Mouse (Mus musculus) liver, embryonic 14.5 days (tissue): ENCODE data around the gene Smoc2. TPM values are rescaled to one million over a fixed set of nuclear protein-coding genes. Genes with fewer than 3 reads are reported as not detected.

Experiments used
- ATAC-seq: fragments of 200-750 bp; cut with Nextera tagmentation; 2 replicates; pipeline ENCODE4 v1.8.0; 2017; ENCODE audit warnings: moderate number of reproducible peaks, mild to moderate bottlenecking, moderate library complexity; ENCODE audit not compliant: insufficient read depth
- DNase-seq, 3 experiments: peaks; one replicate each; pipeline ENCODE4 v3.0.0-alpha.2; 2012 to 2013; ENCODE audit warnings: low read depth in 3 of 3, low spot score in 3 of 3
- H3K27ac ChIP-seq: fragments of 300-500 bp; sonication (generic); 2 replicates; pipeline ENCODE4 v1.5.1; 2014; ENCODE audit warnings: moderate library complexity, mild to moderate bottlenecking, control low read depth, inconsistent platforms
- H3K27me3 ChIP-seq: fragments of 300-500 bp; sonication (generic); 2 replicates; pipeline ENCODE4 v1.6.1; 2014; ENCODE audit warnings: mild to moderate bottlenecking, low read length, moderate library complexity; ENCODE audit not compliant: control insufficient read depth, insufficient read depth
- H3K36me3 ChIP-seq: fragments of 300-500 bp; sonication (generic); replicated peaks from 2 replicates; pipeline ENCODE4 v1.6.1; 2014; ENCODE audit warnings: low read depth; ENCODE audit not compliant: control insufficient read depth, insufficient read depth
- H3K4me1 ChIP-seq, 2 experiments: fragments of 200-500 bp in 1 of 2; fragments of 300-500 bp in 1 of 2; sonication (generic) in 1 of 2; replicated peaks; 2 replicates each; pipeline ENCODE4 v1.6.1; 2012 to 2014; ENCODE audit warnings: antibody characterized with exemption in 1 of 2, inconsistent platforms in 1 of 2, low read length in 1 of 2; ENCODE audit not compliant: control insufficient read depth in 2 of 2, insufficient read depth in 2 of 2
- H3K4me2 ChIP-seq: fragments of 300-500 bp; sonication (generic); 2 replicates; pipeline ENCODE4 v1.6.1; 2014; ENCODE audit warnings: low read depth, mild to moderate bottlenecking, control low read depth, moderate library complexity
- H3K4me3 ChIP-seq, 2 experiments: fragments of 200-500 bp in 1 of 2; fragments of 300-500 bp in 1 of 2; sonication (generic) in 1 of 2; 2 replicates each; pipeline ENCODE4 v1.5.1; 2012 to 2014; ENCODE audit warnings: low read depth in 2 of 2, low read length in 2 of 2, mild to moderate bottlenecking in 2 of 2, control low read depth in 1 of 2, inconsistent platforms in 1 of 2, moderate library complexity in 1 of 2; ENCODE audit not compliant: insufficient read depth in 1 of 2
- H3K9ac ChIP-seq: fragments of 300-500 bp; sonication (generic); replicated peaks from 2 replicates; pipeline ENCODE4 v1.6.1; 2014; ENCODE audit warnings: mild to moderate bottlenecking, control low read depth, moderate library complexity
- H3K9me3 ChIP-seq: fragments of 300-500 bp; sonication (generic); 2 replicates; pipeline ENCODE4 v1.6.1; 2016; ENCODE audit warnings: low read length, mixed read lengths; ENCODE audit not compliant: control insufficient read depth
- CTCF ChIP-seq: IDR thresholded peaks from 2 replicates; pipeline ENCODE4 v1.5.1; 2016; ENCODE audit warnings: antibody characterized with exemption, low read depth, control low read depth
- EP300 ChIP-seq: IDR thresholded peaks from 2 replicates; pipeline ENCODE4 v1.6.1; 2016; ENCODE audit warnings: antibody characterized with exemption, low read depth
- WGBS: fragments of 180-500 bp; shearing (Covaris S2); extraction: QIAGEN DNeasy Blood & Tissue Kit; methylation state at CpG from one replicate; pipeline ENCODE4 v1.1.7; 2014; ENCODE audit not compliant: insufficient replicate concordance; 5-methylcytosine and 5-hydroxymethylcytosine counted together
- polyA plus RNA-seq, 2 experiments: library from polyadenylated mRNA; depleted of rRNA in 1 of 2; stranded (reverse) in 1 of 2; unstranded in 1 of 2; fragments of >200 nt; fragmentation: Nextera tagmentation in 1 of 2; extraction: Ambion mirVana in 1 of 2; gene quantifications; 2 replicates each; pipeline versions ENCODE4 v1.2.1 to v1.2.3; 2012 to 2014

Smoc2 gene
- polyA plus RNA-seq, 2 experiments, result 2.4 to 3.8 TPM

DNA sequence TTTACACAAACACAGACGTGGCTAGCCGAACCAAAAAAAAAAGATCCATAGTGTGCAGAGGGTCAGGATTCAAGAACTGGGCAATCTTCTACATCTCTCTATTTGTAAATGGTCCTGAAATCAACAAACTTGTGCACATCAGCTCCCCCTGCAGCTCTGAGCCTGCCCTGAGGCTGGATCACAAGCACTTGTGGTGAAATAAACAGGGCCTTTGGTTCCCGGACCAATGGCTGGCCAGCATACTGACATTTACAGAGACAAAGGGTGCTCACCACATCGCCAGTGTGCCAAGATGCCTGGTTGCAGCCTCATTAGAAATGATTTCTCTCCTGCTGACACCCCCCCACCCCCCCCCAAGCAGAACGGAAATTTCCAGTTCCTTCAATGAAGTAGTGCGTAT lies 23.1 kb downstream of the Smoc2 start:
- Histone ChIP-seq H3K9me3 (no peaks in the 10 kb centered on the region), H3K4me3 (no peak overlapping the region), H3K4me2 (no peak overlapping the region), H3K4me1 (no peaks in the 10 kb centered on the region), H3K27me3 (no peaks in the 10 kb centered on the region), H3K9ac (no peak overlapping the region), H3K36me3 (no peaks in the 10 kb centered on the region), H3K27ac (no peak overlapping the region)
- DNase-seq, result no peak
- no peak for ATAC-seq
- TF ChIP-seq CTCF, result no peak
- TF ChIP-seq EP300, result no peak
- 55% methylated on average over 6 of the region's 6 CpGs for WGBS

DNA sequence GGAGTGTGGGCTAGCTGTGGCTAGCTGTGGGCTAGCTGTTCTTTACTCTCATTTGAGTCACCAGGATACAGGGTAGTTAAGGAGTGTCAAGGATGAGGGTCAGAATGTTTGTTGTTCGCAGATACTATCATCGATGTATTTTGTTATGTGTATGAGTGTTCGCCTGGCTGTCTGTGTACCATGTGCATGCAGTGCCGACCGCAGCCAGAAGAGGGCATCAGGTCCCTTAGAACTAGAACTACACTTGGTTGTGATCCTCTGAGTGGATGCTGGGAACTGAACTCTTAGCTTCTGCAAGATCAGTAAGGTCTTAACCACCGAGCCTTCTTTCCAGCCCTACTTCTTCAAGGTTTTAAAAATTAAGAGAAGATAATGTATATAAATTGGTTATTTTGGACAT lies 24.4 kb downstream of the Smoc2 start:
- whole genome bisulfite sequencing, result 85% methylated on average over 6 of the region's 6 CpGs
- no peak overlapping the region for H3K4me2 ChIP-seq

DNA sequence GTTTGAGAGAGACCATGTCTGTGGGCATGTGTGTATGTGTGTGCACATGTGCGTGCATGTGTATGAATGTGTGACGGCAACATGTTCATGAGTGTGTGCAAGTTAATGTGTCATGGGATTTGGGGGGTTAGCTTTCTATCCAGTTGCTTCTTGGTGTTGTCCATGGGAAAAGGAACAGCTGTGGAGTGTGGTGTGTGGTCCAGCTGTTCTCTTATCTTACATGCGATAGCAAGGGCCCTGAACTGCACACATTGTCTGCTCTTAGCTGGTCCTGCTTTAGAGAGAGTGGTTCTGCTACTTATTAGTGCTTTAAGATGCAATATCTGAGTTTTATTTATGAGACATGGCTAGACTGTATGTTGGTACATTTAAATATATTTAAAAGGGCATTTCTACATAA lies 30.6 kb downstream of the Smoc2 start:
- WGBS, result 72% methylated on average over 3 of the region's 3 CpGs
- Histone ChIP-seq H3K4me2 (no peak overlapping the region), H3K36me3 (no peaks in the 10 kb centered on the region), H3K4me3 (no peak overlapping the region), H3K27me3 (no peaks in the 10 kb centered on the region), H3K9ac (no peak overlapping the region), H3K9me3 (no peaks in the 10 kb centered on the region), H3K27ac (no peak overlapping the region), H3K4me1 (no peaks in the 10 kb centered on the region)
- DNase-seq (no peak), ATAC-seq (no peak)
- TF ChIP-seq CTCF (no peak), EP300 (no peak)

More for the DNA sequence above, 24.4 kb downstream of the Smoc2 start:
- Histone ChIP-seq H3K36me3 (no peaks in the 10 kb centered on the region), H3K9ac (no peak overlapping the region), H3K27ac (no peak overlapping the region), H3K4me1 (no peaks in the 10 kb centered on the region), H3K27me3 (no peaks in the 10 kb centered on the region), H3K9me3 (no peaks in the 10 kb centered on the region), H3K4me3 (no peak overlapping the region)
- DNase-seq, result no peak
- ATAC-seq, result no peak
- no peak for TF ChIP-seq EP300
- peak; percentile 58 for TF ChIP-seq CTCF

DNA sequence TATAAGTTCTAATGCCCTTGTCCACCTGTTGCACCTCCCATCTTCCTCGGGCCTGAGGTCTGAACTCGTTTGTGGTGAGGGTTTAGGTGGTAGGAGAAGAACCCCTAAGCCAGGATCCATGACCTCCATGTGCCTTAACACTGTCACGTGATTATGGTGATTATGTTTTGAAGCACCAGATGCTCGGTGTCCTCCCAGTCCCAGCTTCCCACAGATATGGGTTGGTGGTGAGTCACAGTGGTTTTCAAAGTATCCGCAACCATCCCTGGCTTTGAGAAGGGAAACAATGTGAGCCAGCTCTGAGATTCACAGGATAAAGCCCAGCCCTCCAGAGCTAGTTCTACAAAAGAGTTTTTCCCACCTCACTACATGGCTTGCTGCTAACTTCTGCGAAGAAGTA lies 33.1 kb downstream of the Smoc2 start:
- Histone ChIP-seq H3K4me2 (no peak overlapping the region), H3K27me3 (no peaks in the 10 kb centered on the region), H3K4me3 (no peak overlapping the region), H3K9ac (no peak overlapping the region), H3K9me3 (no peaks in the 10 kb centered on the region), H3K4me1 (no peaks in the 10 kb centered on the region), H3K27ac (no peak overlapping the region), H3K36me3 (no peaks in the 10 kb centered on the region)
- no peak for TF ChIP-seq EP300
- TF ChIP-seq CTCF, result no peak
- WGBS, result 50% methylated on average over 6 of the region's 6 CpGs
- ATAC-seq, result no peak
- DNase-seq, result no peak

GRCm38 (mm10) chr17:14314308-14314707 lies 35.0 kb downstream of the Smoc2 start:
- H3K4me2 ChIP-seq, result no peak overlapping the region
- no peak overlapping the region for H3K4me3 ChIP-seq
- 55% methylated on average over 1 of the region's 1 CpGs for WGBS
- ATAC-seq (no peak), DNase-seq (no peak)
- H3K36me3 ChIP-seq, result no peaks in the 10 kb centered on the region
- no peaks in the 10 kb centered on the region for H3K9me3 ChIP-seq
- H3K27ac ChIP-seq, result no peak overlapping the region
- TF ChIP-seq EP300, result no peak
- no peak for TF ChIP-seq CTCF
- H3K9ac ChIP-seq, result no peak overlapping the region
- H3K4me1 ChIP-seq, result no peaks in the 10 kb centered on the region
- no peaks in the 10 kb centered on the region for H3K27me3 ChIP-seq
